Mouse (Mus musculus): ENCODE measurements around the gene Trim62.

The Trim62 gene

GRCm38 (mm10) chr4:128958849-128959248, 75.5 kb downstream of the Trim62 start:
- no peak for DNase-seq (ENCODE audit: low read depth, low spot score)

DNA sequence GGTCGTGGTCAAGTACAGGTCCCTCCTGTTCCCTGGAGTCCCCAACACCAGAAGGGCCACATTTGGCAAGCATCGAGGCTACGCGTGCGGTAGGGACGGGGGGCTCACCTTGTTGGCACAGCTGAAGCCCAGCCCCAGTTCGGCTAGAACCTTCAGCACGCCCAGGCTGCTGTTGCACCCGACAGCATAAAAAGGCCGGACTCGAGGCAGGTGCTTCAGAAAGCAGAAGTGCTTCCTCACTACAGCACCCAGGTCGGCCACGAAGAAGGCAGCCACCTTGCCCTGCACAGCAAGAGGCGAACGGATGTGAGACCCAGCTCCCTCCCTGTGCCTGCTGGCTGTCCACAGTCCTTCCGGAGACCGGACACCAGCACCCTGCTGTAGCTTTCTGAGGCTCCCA, 76.3 kb downstream of the Trim62 start:
- no peak for DNase-seq (ENCODE audit: low read depth, low spot score)
